Mouse (Mus musculus): ENCODE measurements around the gene Dnaja4.
"Not testable (repeated sequence)": the region's sequence is repeated elsewhere in the genome, so short reads cannot be mapped to it uniquely, and the experiment has no call there.

Dnaja4 gene

GRCm38 (mm10) chr9:54698318-54699086 is at the start of gene Dnaja4:
Gene Dnaja4, plus strand, starts transcription at chr9:54698873.
- DNase-seq (ENCODE audit: low spot score in 2 of 2): no peak

DNA sequence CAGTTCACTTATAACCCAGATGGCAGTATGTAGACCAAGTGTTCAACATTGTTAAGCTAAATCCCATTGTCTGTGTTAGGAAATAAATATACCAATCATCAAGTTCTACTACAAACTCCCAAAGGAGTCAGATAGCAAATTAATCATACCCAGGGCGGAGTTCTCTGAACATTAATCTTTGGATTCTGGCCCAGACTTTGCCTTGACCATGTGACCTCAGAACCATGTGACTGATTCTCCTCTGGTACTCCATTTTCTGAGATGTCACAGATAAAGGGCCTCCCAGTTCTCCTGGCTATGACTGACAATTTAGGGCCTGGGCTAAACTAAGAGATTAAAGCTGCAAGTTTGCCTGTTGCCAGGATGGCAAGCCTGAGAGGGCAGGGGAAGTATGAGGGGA is 49.3 kb upstream of the Dnaja4 start:
- no peak for DNase-seq (ENCODE audit: low spot score in 2 of 2)

DNA sequence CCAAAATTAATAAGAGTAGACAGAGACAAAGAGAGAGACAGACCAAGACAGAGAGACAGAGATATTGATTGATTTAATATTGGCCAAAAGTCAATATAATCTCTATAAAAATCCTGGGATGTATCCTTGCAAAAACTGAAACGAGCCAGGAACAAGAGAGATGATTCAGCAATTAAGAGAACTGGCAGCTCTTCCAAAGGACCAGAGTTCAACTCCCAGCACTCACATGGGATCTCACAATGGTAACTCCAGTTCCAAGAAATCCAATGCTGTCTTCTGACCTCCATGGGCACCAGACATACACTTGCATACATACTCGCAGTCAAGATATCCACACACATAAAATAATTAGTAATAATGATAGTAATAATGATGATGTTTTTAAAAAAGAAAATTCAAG is 45.9 kb upstream of the Dnaja4 start:
- DNase-seq (ENCODE audit: low spot score in 2 of 2): no peak

GRCm38 (mm10) chr9:54655846-54656245 is 42.8 kb upstream of the Dnaja4 start:
- no peak for DNase-seq (ENCODE audit: low spot score in 2 of 2)

- no peak for DNase-seq (ENCODE audit: low spot score in 2 of 2)
Measured at GRCm38 (mm10) chr9:54656402-54656801, 42.3 kb upstream of the Dnaja4 start.

DNA sequence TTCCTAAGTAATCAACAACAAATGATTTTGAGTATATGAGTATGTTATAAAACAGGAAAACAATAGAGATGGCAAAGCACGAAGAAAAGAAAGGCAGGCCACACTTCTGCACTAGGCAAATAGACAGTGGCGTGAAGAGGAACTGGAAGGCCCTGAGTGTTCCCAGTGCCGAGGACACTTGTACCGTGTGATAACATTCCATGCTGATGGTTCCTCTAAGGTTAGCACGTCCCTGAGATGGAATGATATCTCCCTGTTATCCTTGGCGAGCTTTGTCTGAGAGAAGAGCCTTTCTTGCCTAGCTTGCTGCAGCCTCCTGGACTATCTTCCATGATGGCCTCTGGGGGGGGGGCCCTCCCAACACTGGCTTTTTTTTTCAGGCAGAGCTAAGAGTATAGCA is 39.9 kb upstream of the Dnaja4 start:
- no peak for DNase-seq (ENCODE audit: low spot score in 2 of 2)

DNA sequence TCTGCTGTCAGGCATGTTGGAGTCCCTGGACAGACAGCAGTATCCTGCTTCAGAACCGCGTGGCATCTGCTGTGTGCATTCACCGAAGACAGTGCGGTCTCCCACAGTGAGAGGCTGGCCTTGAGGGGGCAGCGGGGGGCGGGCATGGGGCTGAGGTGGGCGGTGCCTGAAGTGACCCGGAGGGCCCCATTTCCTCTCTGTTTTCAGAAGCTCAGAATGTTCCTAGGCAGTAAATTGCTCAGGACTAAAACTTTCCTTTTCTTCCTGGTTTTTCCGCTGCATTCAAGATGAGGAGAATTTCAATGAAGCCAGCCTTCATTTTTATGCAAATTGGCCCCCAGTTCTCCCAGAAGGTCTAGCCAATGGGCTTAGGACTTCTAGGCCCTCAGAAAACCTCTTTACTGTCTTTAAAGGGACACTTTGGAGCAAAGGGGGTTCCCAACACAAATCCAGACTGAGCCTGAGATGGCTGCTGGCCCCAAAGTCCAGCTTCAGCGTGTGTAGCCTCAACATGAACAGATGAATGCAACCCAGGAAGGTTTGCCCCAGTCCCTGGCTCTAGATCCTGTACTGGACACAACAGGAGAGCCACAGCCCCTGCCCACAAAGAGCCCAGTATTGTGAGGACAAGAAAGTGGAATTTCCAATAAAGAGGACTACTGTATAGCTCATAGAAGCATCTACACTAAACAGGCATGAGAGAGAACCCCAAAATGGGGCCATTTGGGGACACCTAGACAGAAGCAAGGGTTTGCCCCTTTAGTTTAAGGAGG is 36.9 kb upstream of the Dnaja4 start, which contains the start of gene Acsbg1:
Gene Acsbg1, minus strand, starts transcription at position 266 of the 773 bp plus-strand sequence.
- no peak for DNase-seq (ENCODE audit: low spot score in 2 of 2)

GRCm38 (mm10) chr9:54664358-54664757 is 34.3 kb upstream of the Dnaja4 start:
- no peak for DNase-seq (ENCODE audit: low spot score in 2 of 2)

- no peak for DNase-seq (ENCODE audit: low spot score in 2 of 2)
Measured at GRCm38 (mm10) chr9:54666116-54666515, 32.6 kb upstream of the Dnaja4 start.

- DNase-seq (ENCODE audit: low spot score in 2 of 2): no peak
Measured at GRCm38 (mm10) chr9:54668455-54668854, 30.2 kb upstream of the Dnaja4 start.

- no peak for DNase-seq (ENCODE audit: low spot score in 2 of 2)
Measured at GRCm38 (mm10) chr9:54671962-54672361, 26.7 kb upstream of the Dnaja4 start.

DNA sequence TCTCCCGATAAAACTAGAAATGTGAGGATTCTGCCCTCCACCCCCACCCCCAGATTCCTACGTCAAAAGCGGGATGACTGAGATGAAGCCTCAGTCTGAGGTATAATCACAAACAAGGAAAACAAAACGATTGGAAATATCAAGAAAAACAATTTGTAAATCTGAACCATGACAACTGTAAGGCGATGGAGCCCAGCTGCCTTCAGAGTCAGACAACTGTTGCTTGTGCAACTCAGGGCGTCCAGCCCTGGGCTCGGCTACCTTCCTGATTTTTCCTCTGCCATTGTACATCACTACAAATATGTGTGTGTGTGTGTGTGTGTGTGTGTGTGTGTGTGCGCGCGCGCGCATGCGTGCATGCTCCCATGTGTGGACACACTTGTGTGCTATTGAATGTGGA is 24.8 kb upstream of the Dnaja4 start:
- no peak for DNase-seq (ENCODE audit: low spot score in 2 of 2)

- peak in 1 of 2 experiments; percentile 56 for DNase-seq (ENCODE audit: low spot score in 2 of 2)
Measured at GRCm38 (mm10) chr9:54676531-54676986, 22.1 kb upstream of the Dnaja4 start.

GRCm38 (mm10) chr9:54682846-54683245 is 15.8 kb upstream of the Dnaja4 start:
- no peak for DNase-seq (ENCODE audit: low spot score in 2 of 2)

- no peak for DNase-seq (ENCODE audit: low spot score in 2 of 2)
Measured at GRCm38 (mm10) chr9:54683814-54684605, 14.7 kb upstream of the Dnaja4 start.

DNA sequence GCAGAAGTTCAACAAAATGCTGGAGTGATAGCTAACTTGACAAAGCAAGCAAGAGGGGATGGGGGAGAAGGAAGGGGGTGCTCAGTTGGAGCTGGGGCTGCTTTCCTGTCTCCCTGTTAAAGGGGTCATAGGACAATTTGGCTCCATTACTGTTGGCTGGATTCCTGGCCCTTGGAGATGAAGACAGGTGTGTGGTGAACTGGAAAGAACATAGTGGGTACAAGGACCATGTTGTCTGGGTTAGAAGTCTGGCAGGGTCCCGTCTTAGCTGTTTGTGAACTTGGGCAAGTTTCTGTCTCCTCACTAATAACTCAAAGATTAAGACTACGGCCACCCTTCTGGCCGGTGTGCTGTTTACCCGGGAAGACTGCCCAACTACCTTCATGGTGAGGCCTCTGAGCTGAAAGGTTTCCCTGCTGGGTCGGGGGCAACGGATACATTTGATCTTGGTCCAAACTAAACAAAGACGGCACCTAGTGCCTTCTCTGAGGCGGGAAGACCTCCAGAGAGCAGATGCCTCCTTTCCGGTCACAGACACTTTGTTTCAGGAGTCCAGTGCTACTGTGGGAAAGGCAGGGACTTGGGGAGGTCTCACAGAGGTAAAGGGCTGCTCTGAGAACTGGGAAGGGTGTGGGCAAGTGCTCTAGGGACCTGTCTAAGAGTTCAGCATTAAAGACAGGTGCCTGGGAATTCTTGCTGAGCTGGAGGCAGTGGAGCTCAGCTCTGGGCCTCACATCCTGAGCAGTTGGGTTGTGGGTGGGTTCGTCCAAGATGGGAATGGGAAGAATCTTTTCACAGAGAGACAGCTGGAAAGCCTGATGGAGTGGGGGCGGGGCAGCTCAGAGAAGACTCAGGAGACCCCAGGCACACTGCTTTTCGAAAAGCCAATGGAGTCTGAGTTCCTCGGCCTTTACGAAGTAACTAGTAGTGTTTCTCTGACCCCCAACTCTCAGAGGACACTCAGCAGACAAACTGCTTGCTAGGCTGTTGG is 11.1 kb upstream of the Dnaja4 start:
- DNase-seq (ENCODE audit: low spot score in 2 of 2): no peak

DNA sequence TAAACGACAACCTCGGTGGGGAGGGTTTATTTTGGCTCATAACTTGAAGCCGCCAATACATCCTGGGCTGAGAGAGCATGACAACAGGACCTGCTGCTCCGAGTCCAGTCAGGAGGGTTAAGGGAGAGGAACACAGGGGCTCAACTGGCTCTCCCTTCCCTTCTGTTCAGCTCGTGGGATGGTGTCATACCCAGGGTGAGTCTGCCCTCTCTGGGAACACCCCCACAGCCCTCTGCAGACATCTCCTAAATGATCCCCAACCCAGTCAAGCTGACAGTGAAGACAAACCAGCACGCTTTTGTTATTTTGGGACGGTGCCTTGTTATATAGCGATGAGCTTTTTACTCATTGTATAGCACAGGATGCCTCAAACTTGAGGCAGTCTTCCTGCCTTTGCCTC is 9.2 kb upstream of the Dnaja4 start:
- no peak for DNase-seq (ENCODE audit: low spot score in 2 of 2)

GRCm38 (mm10) chr9:54690697-54691096 is 8.0 kb upstream of the Dnaja4 start:
- DNase-seq (ENCODE audit: low spot score in 2 of 2): not testable (repeated sequence)

DNA sequence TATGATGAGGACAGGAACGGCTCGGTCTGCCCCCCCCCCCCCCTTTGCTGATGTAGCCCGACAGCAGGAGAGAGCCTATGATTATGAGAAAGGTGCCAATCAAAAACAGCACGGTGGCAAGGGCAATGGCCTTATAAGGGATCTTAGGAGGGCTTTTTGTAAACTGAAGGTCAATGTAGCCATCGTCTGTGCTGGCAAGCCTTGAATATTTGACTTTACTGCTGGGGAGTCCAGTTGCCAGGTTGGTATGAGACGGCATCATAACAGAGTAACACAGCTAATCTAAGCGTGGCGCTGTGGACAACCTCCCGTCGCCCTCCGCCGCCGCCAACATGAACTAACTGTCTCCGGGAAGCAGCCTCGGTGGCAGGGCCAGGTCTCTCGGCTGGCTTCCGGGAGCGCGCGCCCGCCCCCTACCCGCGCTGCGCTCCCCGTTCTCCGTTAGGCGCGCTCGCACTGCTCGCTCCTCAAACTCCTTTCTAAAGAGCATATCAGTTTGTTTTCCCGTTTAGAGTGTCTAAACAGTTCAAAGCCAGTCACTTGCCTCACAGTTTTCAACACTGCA is 7.3 kb upstream of the Dnaja4 start:
- DNase-seq (ENCODE audit: low spot score in 2 of 2): peak; percentile 18 to 44

DNA sequence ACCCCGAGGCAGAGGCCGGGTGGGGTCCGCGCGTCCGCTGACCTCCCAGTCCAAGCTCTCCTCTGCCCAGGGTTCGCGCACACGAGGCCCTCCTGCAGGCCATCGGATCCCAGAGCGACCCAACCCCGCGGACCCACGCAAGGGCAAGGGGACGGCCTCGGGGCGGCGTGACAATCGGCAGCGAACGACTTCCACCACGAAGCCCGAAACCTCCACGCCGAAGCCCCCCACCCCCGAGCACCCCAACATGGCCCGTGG is 343 bp downstream of the Dnaja4 start:
- no peak for DNase-seq (ENCODE audit: low spot score in 2 of 2)
